Mouse (Mus musculus) bone marrow macrophage, adult 2 months (primary cell): Measurements from ENCODE around the gene Klf8.

Source experiments
- CTCF ChIP-seq: IDR thresholded peaks from 2 replicates; pipeline ENCODE4 v1.5.1; 2012; ENCODE audit warnings: low read depth, mild to moderate bottlenecking, low read length, moderate library complexity
- POLR2A ChIP-seq: IDR thresholded peaks from 2 replicates; pipeline ENCODE4 v1.6.1; 2012; ENCODE audit warnings: mild to moderate bottlenecking, low read depth, low read length, borderline replicate concordance

GRCm38 (mm10) chrX:153211101-153211500, 26.2 kb upstream of the Klf8 start:
- TF ChIP-seq CTCF = no peak
- no peak for TF ChIP-seq POLR2A
